Mouse (Mus musculus): Measurements from ENCODE around the gene Hdc. TPM values are rescaled to one million over a fixed set of nuclear protein-coding genes. Genes with fewer than 3 reads are reported as not detected.
"Not testable (repeated sequence)": the region's sequence is repeated elsewhere in the genome, so short reads cannot be mapped to it uniquely, and the experiment has no call there.

Gene Hdc
- total RNA-seq (2021) = 1 to 10 TPM in 1 of 2 experiments, under 1 TPM in 1; 0.70 to 1.4 TPM

- no peak for DNase-seq
Observed at GRCm38 (mm10) chr2:126619249-126619704, at the start of gene Hdc. Gene Hdc, minus strand, starts transcription at chr2:126619299.

- DNase-seq = no peak
Observed at GRCm38 (mm10) chr2:126668621-126669252, 49.6 kb upstream of the Hdc start.

GRCm38 (mm10) chr2:126665984-126666383 is 46.9 kb upstream of the Hdc start:
- no peak for DNase-seq

DNA sequence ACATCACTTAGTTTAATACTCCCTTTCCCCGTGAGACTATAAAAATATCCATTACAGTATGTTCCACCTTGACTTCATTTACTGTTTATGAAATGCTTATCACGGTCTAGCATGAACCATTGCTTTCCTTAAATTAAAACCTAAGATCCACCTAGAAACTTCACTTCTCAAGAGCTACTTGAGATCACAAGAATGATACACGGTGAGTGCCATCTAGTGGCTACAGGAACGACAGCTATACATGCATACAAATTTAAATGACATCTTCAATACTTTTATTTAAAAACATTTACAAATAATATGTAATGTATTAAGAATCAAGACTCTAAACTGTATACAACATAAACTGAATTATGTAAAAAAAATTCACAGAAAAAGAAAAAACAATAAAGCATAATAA is 44.4 kb upstream of the Hdc start:
- no peak for DNase-seq

- DNase-seq = no peak
Observed at GRCm38 (mm10) chr2:126652929-126653328, 33.8 kb upstream of the Hdc start.

- DNase-seq = no peak
Observed at GRCm38 (mm10) chr2:126647762-126648161, 28.7 kb upstream of the Hdc start.

- DNase-seq = no peak
Observed at GRCm38 (mm10) chr2:126646461-126646860, 27.4 kb upstream of the Hdc start.

GRCm38 (mm10) chr2:126644768-126645167 is 25.7 kb upstream of the Hdc start:
- no peak for DNase-seq

DNA sequence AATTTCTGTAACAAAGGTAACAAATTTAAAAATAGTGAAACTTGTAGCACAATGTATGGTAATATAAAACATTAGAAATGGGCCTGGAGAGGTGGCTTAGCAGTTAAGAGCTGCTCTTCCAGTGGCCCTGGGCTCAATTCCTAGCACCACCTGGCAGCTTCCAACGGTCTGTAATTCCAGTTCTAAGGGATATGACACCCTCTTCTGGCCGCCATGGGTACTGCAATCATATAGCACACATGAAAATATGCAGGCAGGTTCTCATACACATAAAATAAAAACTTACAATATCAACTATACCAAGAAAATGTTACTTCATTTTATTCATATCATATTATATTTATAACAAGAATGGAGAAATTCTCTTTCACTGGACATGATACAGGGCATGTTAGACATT is 21.2 kb upstream of the Hdc start:
- DNase-seq = no peak

- no peak for DNase-seq
Observed at GRCm38 (mm10) chr2:126635939-126636823, 17.1 kb upstream of the Hdc start.

DNA sequence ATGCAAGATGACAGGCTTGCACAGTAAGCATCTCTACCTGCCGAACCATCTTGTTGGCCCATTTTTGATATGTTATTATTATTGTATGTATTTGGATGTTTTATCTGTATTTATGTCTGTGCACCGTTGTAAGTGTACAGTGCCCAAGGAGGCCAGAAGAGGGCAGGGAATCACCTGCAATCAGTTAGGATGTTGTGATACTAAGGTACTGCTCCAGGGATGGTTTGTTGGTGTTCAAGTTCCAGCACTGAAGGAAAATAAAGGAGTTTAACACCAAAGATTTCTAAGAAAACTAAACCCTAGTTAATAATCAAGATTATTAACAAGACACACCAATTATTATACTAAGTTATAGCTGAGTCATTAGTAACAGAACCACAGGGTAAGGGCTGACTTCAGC is 14.1 kb upstream of the Hdc start:
- DNase-seq = no peak

DNA sequence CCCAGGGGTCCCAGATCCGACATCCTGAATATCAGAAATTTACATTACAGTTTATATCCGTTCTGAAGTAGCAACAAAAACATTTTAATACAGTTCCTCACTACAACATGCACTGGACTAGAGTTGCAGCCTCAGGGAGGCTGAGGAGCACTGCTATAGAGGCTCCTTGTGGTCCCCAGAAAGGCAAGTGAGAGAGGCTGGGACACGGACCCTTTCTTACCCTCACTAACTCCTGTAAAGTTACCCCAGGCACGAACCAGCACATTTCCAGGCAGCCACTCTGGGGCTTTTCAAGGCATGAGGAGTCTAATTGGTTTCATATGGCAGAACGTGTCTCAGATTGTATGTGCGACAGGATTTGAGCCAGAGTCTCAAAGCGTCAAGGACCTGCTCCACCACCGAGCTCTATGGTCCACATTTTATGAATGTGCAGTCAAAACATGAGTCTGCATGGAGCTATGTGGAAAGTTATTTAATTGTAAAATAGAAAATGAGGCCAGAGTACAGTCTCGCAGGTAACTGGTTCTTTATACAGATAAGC is 9.4 kb upstream of the Hdc start:
- DNase-seq = no peak

GRCm38 (mm10) chr2:126623138-126623537 is 4.0 kb upstream of the Hdc start:
- no peak for DNase-seq

DNA sequence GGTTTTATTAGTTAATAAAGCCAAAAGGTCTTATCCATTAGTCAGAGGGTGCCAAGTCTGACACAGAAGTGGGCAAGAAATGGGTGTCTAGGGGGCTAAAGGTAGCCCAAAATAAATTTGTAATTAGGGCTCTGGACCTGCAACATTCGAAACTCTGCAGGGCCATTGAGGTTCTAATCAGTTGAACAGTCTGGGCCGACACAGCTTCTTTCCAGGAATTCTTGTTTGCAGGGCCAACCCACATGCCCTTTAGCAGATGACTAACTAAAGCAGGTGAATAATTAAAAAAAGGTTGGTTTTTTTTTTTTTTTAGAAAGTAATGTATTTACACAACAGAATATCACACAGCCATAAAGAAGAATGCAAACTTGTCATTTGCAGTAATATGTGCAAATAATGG is 3.4 kb upstream of the Hdc start:
- no peak for DNase-seq

- DNase-seq = no peak
Observed at GRCm38 (mm10) chr2:126618470-126619179, 474 bp downstream of the Hdc start.

GRCm38 (mm10) chr2:126615355-126615754 is 3.7 kb downstream of the Hdc start:
- DNase-seq = no peak

- not testable (repeated sequence) for DNase-seq
Observed at GRCm38 (mm10) chr2:126609600-126609999, 9.5 kb downstream of the Hdc start.

DNA sequence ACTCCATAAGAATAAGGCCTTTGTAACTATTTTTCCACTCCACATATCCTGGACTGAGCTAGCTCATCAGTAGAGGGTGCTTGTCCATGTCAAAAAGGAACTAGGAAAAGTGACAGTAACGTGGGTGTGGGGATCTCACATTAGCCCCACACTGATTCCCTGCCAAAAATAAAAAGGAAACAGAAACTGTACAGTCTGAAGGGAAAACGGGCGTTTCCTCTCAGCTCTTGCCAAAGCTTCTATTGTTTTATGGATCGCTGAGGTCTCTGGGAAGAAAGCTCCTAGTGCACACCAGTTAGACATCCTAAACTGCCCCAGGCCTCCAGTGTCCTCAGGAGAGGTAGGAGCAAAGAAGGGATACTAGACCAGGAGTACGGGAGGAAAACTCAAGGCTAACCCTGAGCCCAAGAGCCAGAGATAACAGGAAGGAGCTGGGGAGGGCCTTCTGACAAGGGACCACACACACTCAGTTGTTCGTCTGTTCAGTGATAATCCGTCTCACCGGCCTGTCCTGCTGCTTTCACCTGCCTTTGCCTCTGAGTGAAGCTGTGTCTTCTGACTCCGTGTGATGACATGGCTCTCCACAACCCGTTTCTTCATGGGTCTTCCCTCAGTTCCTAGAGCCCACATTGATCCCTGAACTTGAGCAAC is 11.4 kb downstream of the Hdc start:
- DNase-seq = no peak

DNA sequence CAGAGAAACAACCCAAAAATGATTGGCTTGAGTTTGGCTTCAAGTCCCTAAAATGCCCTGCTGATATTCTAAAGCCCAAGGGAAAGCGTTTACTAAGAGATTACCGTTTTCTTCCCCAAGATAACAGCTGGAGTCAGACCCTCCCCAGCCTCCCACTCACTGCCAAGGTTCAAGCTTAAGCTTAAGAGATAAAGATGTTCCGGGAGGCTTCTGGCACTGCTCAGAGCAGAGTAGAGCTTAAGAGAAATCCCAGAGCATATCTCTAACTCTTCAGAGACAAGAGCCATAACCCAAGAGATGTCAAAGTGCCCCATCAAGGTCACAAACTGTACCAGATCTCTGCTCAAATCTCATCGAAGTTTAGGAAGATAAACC is 12.4 kb downstream of the Hdc start:
- DNase-seq = no peak

- no peak for DNase-seq
Observed at GRCm38 (mm10) chr2:126606061-126606687, 12.9 kb downstream of the Hdc start.

GRCm38 (mm10) chr2:126601918-126602600 is 17.0 kb downstream of the Hdc start:
- no peak for DNase-seq
